Mouse (Mus musculus): ENCODE results near the gene Apom. TPM values are rescaled to one million over a fixed set of nuclear protein-coding genes. Genes with fewer than 3 reads are reported as not detected.

The Apom gene
- polyA plus RNA-seq, 1 experiment, result 0.20 TPM

GRCm38 (mm10) chr17:35082841-35083576 is 48.8 kb downstream of the Apom start:
- H3K79me2 ChIP-seq (ENCODE audit: control insufficient read depth, insufficient read depth), result no peaks in the 10 kb centered on the region
- TF ChIP-seq CEBPB (IDR thresholded peaks at IDR 0.05; ENCODE audit: low read depth), result no peak
- no peak for TF ChIP-seq FOSL1 (IDR thresholded peaks at IDR 0.05; ENCODE audit: insufficient read depth, low read length, poor library complexity, severe bottlenecking)
- TF ChIP-seq CTCF (IDR thresholded peaks at IDR 0.05; ENCODE audit: control insufficient read depth, insufficient read depth, insufficient read length), result no peak
- no peak for TF ChIP-seq USF1 (IDR thresholded peaks at IDR 0.05; ENCODE audit: low read depth)
- no peak for TF ChIP-seq MAX (IDR thresholded peaks at IDR 0.05)
- no peak for TF ChIP-seq MYOD1 (IDR thresholded peaks at IDR 0.05; ENCODE audit: control insufficient read depth, insufficient read length, low read depth)
- no peak overlapping the region for H3ac ChIP-seq (ENCODE audit: control insufficient read depth, insufficient read length, low read depth)
- no peak overlapping the region for H3K4me3 ChIP-seq (ENCODE audit: insufficient read depth, poor library complexity, severe bottlenecking)
- H3K79me3 ChIP-seq (ENCODE audit: low read depth), result no peaks in the 10 kb centered on the region
- H3K36me3 ChIP-seq (ENCODE audit: control insufficient read depth, insufficient read depth), result no peaks in the 10 kb centered on the region
- peaks cover 11% of the 10 kb centered on the region for H3K27me3 ChIP-seq (ENCODE audit: control insufficient read depth, insufficient read depth, insufficient read length)

GRCm38 (mm10) chr17:35080710-35081109 is 51.1 kb downstream of the Apom start:
- no peaks in the 10 kb centered on the region for H3K79me2 ChIP-seq (ENCODE audit: control insufficient read depth, insufficient read depth)
- peaks cover 23% of the 10 kb centered on the region for H3K27me3 ChIP-seq (ENCODE audit: control insufficient read depth, insufficient read depth, insufficient read length)
- no peak overlapping the region for H3K4me3 ChIP-seq (ENCODE audit: insufficient read depth, poor library complexity, severe bottlenecking)
- no peak overlapping the region for H3ac ChIP-seq (ENCODE audit: control insufficient read depth, insufficient read length, low read depth)
- TF ChIP-seq FOSL1 (IDR thresholded peaks at IDR 0.05; ENCODE audit: insufficient read depth, low read length, poor library complexity, severe bottlenecking) (no peak), MYOG (IDR thresholded peaks at IDR 0.05; ENCODE audit: control insufficient read depth, extremely low read depth, insufficient read length) (no peak), MYOD1 (IDR thresholded peaks at IDR 0.05; ENCODE audit: control insufficient read depth, insufficient read length, low read depth) (no peak), CTCF (IDR thresholded peaks at IDR 0.05; ENCODE audit: control insufficient read depth, insufficient read depth, insufficient read length) (no peak), USF1 (IDR thresholded peaks at IDR 0.05; ENCODE audit: low read depth) (no peak), MAX (IDR thresholded peaks at IDR 0.05) (no peak), CEBPB (IDR thresholded peaks at IDR 0.05; ENCODE audit: low read depth) (no peak)
- no peaks in the 10 kb centered on the region for H3K79me3 ChIP-seq (ENCODE audit: low read depth)
- no peaks in the 10 kb centered on the region for H3K36me3 ChIP-seq (ENCODE audit: control insufficient read depth, insufficient read depth)

DNA sequence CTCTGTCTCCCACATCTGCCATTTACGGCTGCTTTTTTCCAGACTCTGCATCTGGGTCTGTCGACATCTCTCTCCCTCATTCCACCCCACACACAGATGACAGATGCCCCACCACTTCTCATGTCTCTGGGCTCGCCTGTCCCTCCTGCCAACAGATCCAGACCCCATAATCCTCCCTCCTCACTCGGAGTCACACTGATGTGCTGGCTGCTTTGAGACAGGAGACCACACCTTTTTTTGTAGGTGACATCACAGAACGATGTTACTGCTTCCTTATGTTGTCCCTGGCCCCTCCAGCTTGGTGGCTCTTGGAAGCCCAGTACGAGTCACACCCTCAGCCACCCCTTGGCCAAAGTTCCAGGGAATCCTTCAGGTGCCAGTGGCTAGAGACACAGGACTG is 51.6 kb downstream of the Apom start:
- TF ChIP-seq FOSL1 (IDR thresholded peaks at IDR 0.05; ENCODE audit: insufficient read depth, low read length, poor library complexity, severe bottlenecking), result no peak
- TF ChIP-seq USF1 (IDR thresholded peaks at IDR 0.05; ENCODE audit: low read depth), result no peak
- no peak for TF ChIP-seq CTCF (IDR thresholded peaks at IDR 0.05; ENCODE audit: control insufficient read depth, insufficient read depth, insufficient read length)
- no peak for TF ChIP-seq MYOD1 (IDR thresholded peaks at IDR 0.05; ENCODE audit: control insufficient read depth, insufficient read length, low read depth)
- no peak for TF ChIP-seq CEBPB (IDR thresholded peaks at IDR 0.05; ENCODE audit: low read depth)
- no peak for TF ChIP-seq MYOG (IDR thresholded peaks at IDR 0.05; ENCODE audit: control insufficient read depth, extremely low read depth, insufficient read length)
- TF ChIP-seq MAX (IDR thresholded peaks at IDR 0.05), result no peak
- H3ac ChIP-seq (ENCODE audit: control insufficient read depth, insufficient read length, low read depth), result no peak overlapping the region
- no peak overlapping the region for H3K4me3 ChIP-seq (ENCODE audit: insufficient read depth, poor library complexity, severe bottlenecking)
- H3K27me3 ChIP-seq (ENCODE audit: control insufficient read depth, insufficient read depth, insufficient read length), result peaks cover 23% of the 10 kb centered on the region
- no peaks in the 10 kb centered on the region for H3K36me3 ChIP-seq (ENCODE audit: control insufficient read depth, insufficient read depth)
- no peaks in the 10 kb centered on the region for H3K79me2 ChIP-seq (ENCODE audit: control insufficient read depth, insufficient read depth)
- no peaks in the 10 kb centered on the region for H3K79me3 ChIP-seq (ENCODE audit: low read depth)

- H3K79me3 ChIP-seq (ENCODE audit: low read depth), result no peaks in the 10 kb centered on the region
Measured at GRCm38 (mm10) chr17:35079778-35080177, 52.1 kb downstream of the Apom start.

More at GRCm38 (mm10) chr17:35079778-35080177, 52.1 kb downstream of the Apom start:
- H3K79me2 ChIP-seq (ENCODE audit: control insufficient read depth, insufficient read depth), result no peaks in the 10 kb centered on the region
- peaks cover 23% of the 10 kb centered on the region for H3K27me3 ChIP-seq (ENCODE audit: control insufficient read depth, insufficient read depth, insufficient read length)
- H3K4me3 ChIP-seq (ENCODE audit: insufficient read depth, poor library complexity, severe bottlenecking), result no peak overlapping the region
- TF ChIP-seq MYOG (IDR thresholded peaks at IDR 0.05; ENCODE audit: control insufficient read depth, extremely low read depth, insufficient read length) (no peak), MYOD1 (IDR thresholded peaks at IDR 0.05; ENCODE audit: control insufficient read depth, insufficient read length, low read depth) (no peak), CTCF (IDR thresholded peaks at IDR 0.05; ENCODE audit: control insufficient read depth, insufficient read depth, insufficient read length) (no peak), FOSL1 (IDR thresholded peaks at IDR 0.05; ENCODE audit: insufficient read depth, low read length, poor library complexity, severe bottlenecking) (no peak), CEBPB (IDR thresholded peaks at IDR 0.05; ENCODE audit: low read depth) (no peak), MAX (IDR thresholded peaks at IDR 0.05) (no peak), USF1 (IDR thresholded peaks at IDR 0.05; ENCODE audit: low read depth) (no peak)
- H3ac ChIP-seq (ENCODE audit: control insufficient read depth, insufficient read length, low read depth), result no peak overlapping the region
- H3K36me3 ChIP-seq (ENCODE audit: control insufficient read depth, insufficient read depth), result no peaks in the 10 kb centered on the region

Other genes starting within 250 kb of the Apom start
- 0.32 TPM for gene C2, start 233.8 kb downstream of the Apom start, polyA plus RNA-seq (2012; fragmentation: generic; extraction: Trizol)
- 106 TPM for gene Ehmt2, start 233.6 kb downstream of the Apom start, polyA plus RNA-seq (2012; fragmentation: generic; extraction: Trizol)
- 0.06 TPM for gene Slc44a4, start 217.6 kb downstream of the Apom start, polyA plus RNA-seq (2012; fragmentation: generic; extraction: Trizol)
- gene Neu1, start 200.8 kb downstream of the Apom start, polyA plus RNA-seq (2012; fragmentation: generic; extraction: Trizol), result 11.7 TPM
- 22.6 TPM for gene Hspa1b, start 172.8 kb downstream of the Apom start, polyA plus RNA-seq (2012; fragmentation: generic; extraction: Trizol)
- gene Gm20481, start 162.1 kb downstream of the Apom start, polyA plus RNA-seq (2012; fragmentation: generic; extraction: Trizol), result not detected
- gene Hspa1a, start 159.9 kb downstream of the Apom start, polyA plus RNA-seq (2012; fragmentation: generic; extraction: Trizol), result 1.8 TPM
- gene Hspa1l, start 159.3 kb downstream of the Apom start, polyA plus RNA-seq (2012; fragmentation: generic; extraction: Trizol), result 0.99 TPM
- 133 TPM for gene Lsm2, start 150.2 kb downstream of the Apom start, polyA plus RNA-seq (2012; fragmentation: generic; extraction: Trizol)
- 214 TPM for gene Vars, start 131.1 kb downstream of the Apom start, polyA plus RNA-seq (2012; fragmentation: generic; extraction: Trizol)
- 0.07 TPM for gene Vwa7, start 115.5 kb downstream of the Apom start, polyA plus RNA-seq (2012; fragmentation: generic; extraction: Trizol)
- 0.23 TPM for gene Sapcd1, start 104.0 kb downstream of the Apom start, polyA plus RNA-seq (2012; fragmentation: generic; extraction: Trizol)
- gene Msh5, start 85.3 kb downstream of the Apom start, polyA plus RNA-seq (2012; fragmentation: generic; extraction: Trizol), result 0.76 TPM
- gene Clic1, start 82.1 kb downstream of the Apom start, polyA plus RNA-seq (2012; fragmentation: generic; extraction: Trizol), result 509 TPM
- 129 TPM for gene Ddah2, start 73.0 kb downstream of the Apom start, polyA plus RNA-seq (2012; fragmentation: generic; extraction: Trizol)
- gene Ly6g6c, start 66.7 kb downstream of the Apom start, polyA plus RNA-seq (2012; fragmentation: generic; extraction: Trizol), result 0.12 TPM
- gene Mpig6b, start 65.9 kb downstream of the Apom start, polyA plus RNA-seq (2012; fragmentation: generic; extraction: Trizol), result 0.04 TPM
- not detected for gene Ly6g6e, start 55.1 kb downstream of the Apom start, polyA plus RNA-seq (2012; fragmentation: generic; extraction: Trizol)
- gene Ly6g6d, start 54.0 kb downstream of the Apom start, polyA plus RNA-seq (2012; fragmentation: generic; extraction: Trizol), result not detected
- gene Ly6g6f, start 46.4 kb downstream of the Apom start, polyA plus RNA-seq (2012; fragmentation: generic; extraction: Trizol), result not detected
- 54.0 TPM for gene Abhd16a, start 42.8 kb downstream of the Apom start, polyA plus RNA-seq (2012; fragmentation: generic; extraction: Trizol)
- not detected for gene Ly6g5c, start 23.8 kb downstream of the Apom start, polyA plus RNA-seq (2012; fragmentation: generic; extraction: Trizol)
- 0.28 TPM for gene Ly6g5b, start 16.6 kb downstream of the Apom start, polyA plus RNA-seq (2012; fragmentation: generic; extraction: Trizol)
- 25.8 TPM for gene Gpank1, start 10.6 kb downstream of the Apom start, polyA plus RNA-seq (2012; fragmentation: generic; extraction: Trizol)
- gene Csnk2b, start 10.0 kb downstream of the Apom start, polyA plus RNA-seq (2012; fragmentation: generic; extraction: Trizol), result 300 TPM
- 13.0 TPM for gene D17H6S53E, start 5.7 kb downstream of the Apom start, polyA plus RNA-seq (2012; fragmentation: generic; extraction: Trizol)
- gene Bag6, start 3.1 kb upstream of the Apom start, polyA plus RNA-seq (2012; fragmentation: generic; extraction: Trizol), result 202 TPM
- gene Prrc2a, start 32.8 kb upstream of the Apom start, polyA plus RNA-seq (2012; fragmentation: generic; extraction: Trizol), result 183 TPM
- gene Aif1, start 44.0 kb upstream of the Apom start, polyA plus RNA-seq (2012; fragmentation: generic; extraction: Trizol), result not detected
- 0.92 TPM for gene Lst1, start 56.4 kb upstream of the Apom start, polyA plus RNA-seq (2012; fragmentation: generic; extraction: Trizol)
- gene Ltb, start 62.4 kb upstream of the Apom start, polyA plus RNA-seq (2012; fragmentation: generic; extraction: Trizol), result not detected
- gene Tnf, start 70.0 kb upstream of the Apom start, polyA plus RNA-seq (2012; fragmentation: generic; extraction: Trizol), result not detected
- gene Lta, start 73.3 kb upstream of the Apom start, polyA plus RNA-seq (2012; fragmentation: generic; extraction: Trizol), result 0.07 TPM
- not detected for gene Gm16181, start 88.8 kb upstream of the Apom start, polyA plus RNA-seq (2012; fragmentation: generic; extraction: Trizol)
- gene Atp6v1g2, start 101.6 kb upstream of the Apom start, polyA plus RNA-seq (2012; fragmentation: generic; extraction: Trizol), result 1.4 TPM
- gene Nfkbil1, start 103.7 kb upstream of the Apom start, polyA plus RNA-seq (2012; fragmentation: generic; extraction: Trizol), result 20.1 TPM
- gene Ddx39b, start 109.7 kb upstream of the Apom start, polyA plus RNA-seq (2012; fragmentation: generic; extraction: Trizol), result 330 TPM
- 23.5 TPM for gene H2-D1, start 130.7 kb upstream of the Apom start, polyA plus RNA-seq (2012; fragmentation: generic; extraction: Trizol)
- gene H2-Q1, start 188.4 kb upstream of the Apom start, polyA plus RNA-seq (2012; fragmentation: generic; extraction: Trizol), result 3.3 TPM
- 0.11 TPM for gene H2-Q2, start 210.2 kb upstream of the Apom start, polyA plus RNA-seq (2012; fragmentation: generic; extraction: Trizol)
- gene H2-Q4, start 247.6 kb upstream of the Apom start, polyA plus RNA-seq (2012; fragmentation: generic; extraction: Trizol), result 3.5 TPM